Mouse (Mus musculus) midbrain, postnatal 0 days (tissue): ENCODE measurements at regions not wholly inside any gene's neighbourhood (a gene's known extent, or its start where the extent isn't known, plus 50 kb on each side); places are given as distances from the start of the nearest gene placed in this dataset.

Source experiments
- ATAC-seq: fragments of 200-750 bp; cut with Nextera tagmentation; 2 replicates; pipeline ENCODE4 v1.8.0; 2017; ENCODE audit warnings: moderate number of reproducible peaks, mild to moderate bottlenecking, moderate TSS enrichment, moderate library complexity; ENCODE audit not compliant: low FRiP score
- DNase-seq: peaks from one replicate; pipeline ENCODE4 v3.0.0-alpha.2; 2015; ENCODE audit warnings: low spot score
- H3K27ac ChIP-seq: fragments of 300-500 bp; sonication (generic); 2 replicates; pipeline ENCODE4 v1.5.1; 2014; ENCODE audit warnings: low read depth, mild to moderate bottlenecking, low read length, mixed read lengths
- H3K27me3 ChIP-seq: fragments of 300-500 bp; sonication (generic); 2 replicates; pipeline ENCODE4 v1.6.1; 2014; ENCODE audit warnings: low read length, control low read depth, mixed read lengths; ENCODE audit not compliant: insufficient read depth
- H3K36me3 ChIP-seq: fragments of 300-500 bp; sonication (generic); 2 replicates; pipeline ENCODE4 v1.6.1; 2014; ENCODE audit warnings: low read length, control low read depth, mixed read lengths; ENCODE audit not compliant: insufficient read depth
- H3K4me1 ChIP-seq: fragments of 300-500 bp; sonication (generic); 2 replicates; pipeline ENCODE4 v1.6.1; 2014; ENCODE audit warnings: mild to moderate bottlenecking, control low read depth, antibody characterized with exemption, low read length, mixed read lengths; ENCODE audit not compliant: insufficient read depth
- H3K4me2 ChIP-seq: fragments of 300-500 bp; sonication (generic); 2 replicates; pipeline ENCODE4 v1.6.1; 2014; ENCODE audit warnings: low read depth, mild to moderate bottlenecking, low read length, mixed read lengths; ENCODE audit not compliant: poor library complexity, severe bottlenecking
- H3K4me3 ChIP-seq: fragments of 300-500 bp; sonication (generic); 2 replicates; pipeline ENCODE4 v1.5.1; 2014; ENCODE audit warnings: low read depth, mild to moderate bottlenecking, low read length, moderate library complexity
- H3K9ac ChIP-seq: fragments of 300-500 bp; sonication (generic); replicated peaks from 2 replicates; pipeline ENCODE4 v1.6.1; 2014; ENCODE audit warnings: mild to moderate bottlenecking, low read length, moderate library complexity, mixed read lengths; ENCODE audit not compliant: poor library complexity, severe bottlenecking
- H3K9me3 ChIP-seq: fragments of 300-500 bp; sonication (generic); 2 replicates; pipeline ENCODE4 v1.6.1; 2016; ENCODE audit warnings: low read length, control low read depth
- CTCF ChIP-seq: IDR thresholded peaks from 2 replicates; pipeline ENCODE4 v1.5.1; 2016; ENCODE audit warnings: antibody characterized with exemption, mild to moderate bottlenecking
- WGBS: fragments of 180-500 bp; shearing (Covaris S2); extraction: QIAGEN DNeasy Blood & Tissue Kit; methylation state at CpG from one replicate; pipeline ENCODE4 v1.1.7; 2014; 5-methylcytosine and 5-hydroxymethylcytosine counted together

- no peaks in the 10 kb centered on the region for H3K4me1 ChIP-seq
- H3K4me2 ChIP-seq = no peak overlapping the region
- H3K36me3 ChIP-seq = no peaks in the 10 kb centered on the region
- no peak for TF ChIP-seq CTCF
- H3K9ac ChIP-seq = no peak overlapping the region
- ATAC-seq (no peak), DNase-seq (no peak)
- no peaks in the 10 kb centered on the region for H3K9me3 ChIP-seq
- no peaks in the 10 kb centered on the region for H3K27me3 ChIP-seq
- 66% methylated on average over 21 of the region's 21 CpGs for WGBS
- no peak overlapping the region for H3K27ac ChIP-seq
- no peak overlapping the region for H3K4me3 ChIP-seq
These were observed 176.5 kb downstream of the Fam43a start for GRCm38 (mm10) chr16:30775740-30776700.

- H3K4me1 ChIP-seq = no peaks in the 10 kb centered on the region
- no peaks in the 10 kb centered on the region for H3K27me3 ChIP-seq
- no peak overlapping the region for H3K27ac ChIP-seq
- TF ChIP-seq CTCF = peak; percentile 40
- H3K36me3 ChIP-seq = no peaks in the 10 kb centered on the region
- DNase-seq (no peak), ATAC-seq (no peak)
- no peak overlapping the region for H3K4me3 ChIP-seq
- no peak overlapping the region for H3K4me2 ChIP-seq
- H3K9ac ChIP-seq = no peak overlapping the region
- H3K9me3 ChIP-seq = no peaks in the 10 kb centered on the region
- 87% methylated on average over 6 of the region's 6 CpGs for WGBS
These were observed 177.9 kb downstream of the Fam43a start for GRCm38 (mm10) chr16:30777416-30777815.

GRCm38 (mm10) chr16:30778078-30778477 lies 178.6 kb downstream of the Fam43a start:
- ATAC-seq (no peak), DNase-seq (no peak)
- no peaks in the 10 kb centered on the region for H3K36me3 ChIP-seq
- TF ChIP-seq CTCF = no peak
- no peak overlapping the region for H3K4me2 ChIP-seq
- WGBS = 69% methylated on average over 7 of the region's 7 CpGs
- H3K9me3 ChIP-seq = no peaks in the 10 kb centered on the region
- H3K4me3 ChIP-seq = no peak overlapping the region
- H3K27me3 ChIP-seq = no peaks in the 10 kb centered on the region
- no peak overlapping the region for H3K27ac ChIP-seq
- no peak overlapping the region for H3K9ac ChIP-seq
- H3K4me1 ChIP-seq = no peaks in the 10 kb centered on the region

GRCm38 (mm10) chr16:30778945-30779344 lies 179.4 kb downstream of the Fam43a start:
- H3K4me3 ChIP-seq = no peak overlapping the region
- H3K27ac ChIP-seq = no peak overlapping the region

GRCm38 (mm10) chr16:30784261-30784660 lies 184.7 kb downstream of the Fam43a start:
- ATAC-seq (no peak), DNase-seq (no peak)
- Histone ChIP-seq H3K4me1 (no peaks in the 10 kb centered on the region), H3K9me3 (no peaks in the 10 kb centered on the region), H3K27me3 (no peaks in the 10 kb centered on the region), H3K36me3 (no peaks in the 10 kb centered on the region), H3K4me2 (no peak overlapping the region), H3K4me3 (no peak overlapping the region), H3K9ac (no peak overlapping the region), H3K27ac (no peak overlapping the region)
- no peak for TF ChIP-seq CTCF
- WGBS = 97% methylated on average over 5 of the region's 5 CpGs

More at GRCm38 (mm10) chr16:30778945-30779344, 179.4 kb downstream of the Fam43a start:
- no peak for DNase-seq
- no peak for ATAC-seq
- no peak overlapping the region for H3K9ac ChIP-seq
- no peaks in the 10 kb centered on the region for H3K4me1 ChIP-seq
- no peak overlapping the region for H3K4me2 ChIP-seq
- H3K36me3 ChIP-seq = no peaks in the 10 kb centered on the region
- H3K9me3 ChIP-seq = no peaks in the 10 kb centered on the region
- 88% methylated on average over 5 of the region's 5 CpGs for WGBS
- TF ChIP-seq CTCF = no peak
- no peaks in the 10 kb centered on the region for H3K27me3 ChIP-seq

- Histone ChIP-seq H3K4me1 (no peaks in the 10 kb centered on the region), H3K36me3 (no peaks in the 10 kb centered on the region), H3K27ac (no peak overlapping the region), H3K4me2 (no peak overlapping the region), H3K27me3 (no peaks in the 10 kb centered on the region), H3K9me3 (no peaks in the 10 kb centered on the region), H3K9ac (no peak overlapping the region), H3K4me3 (no peak overlapping the region)
- 94% methylated on average over 1 of the region's 1 CpGs for WGBS
- ATAC-seq = no peak
- no peak for TF ChIP-seq CTCF
- no peak for DNase-seq
These were observed 185.4 kb downstream of the Fam43a start for GRCm38 (mm10) chr16:30784949-30785348.
